Mouse (Mus musculus) CH12.LX (cell line): ENCODE measurements around the gene Olfr434. TPM values are rescaled to one million over a fixed set of nuclear protein-coding genes. Genes with fewer than 3 reads are reported as not detected.

Source experiments
- polyA plus RNA-seq: library from polyadenylated mRNA; unstranded; fragments of >175 nt; gene quantifications from 2 replicates; pipeline ENCODE4 v1.2.1, GENCODE M21; 2012; ENCODE audit warnings: low read depth; ENCODE audit not compliant: insufficient read length
- total RNA-seq, 2 experiments: library from RNA; depleted of rRNA; stranded (reverse); fragments of 300-350 nt in 1 of 2; fragments of >200 nt in 1 of 2; gene quantifications; 2 replicates each; pipeline ENCODE4 v1.2.3; 2012 to 2014

Gene Olfr434
- total and polyA plus RNA-seq, 3 experiments = not detected

Other genes with a start within 250 kb of the Olfr434 start
- gene Olfr441, start 106.7 kb upstream of the Olfr434 start, total RNA-seq (2012; rRNA removed) = not detected in 2 replicates
- gene Olfr441, start 106.7 kb upstream of the Olfr434 start, total RNA-seq (2014; rRNA removed) = not detected in 2 replicates
- not detected in 2 replicates for gene Olfr441, start 106.7 kb upstream of the Olfr434 start, polyA plus RNA-seq
- not detected in 2 replicates for gene Olfr237-ps1, start 66.5 kb upstream of the Olfr434 start, total RNA-seq (2012; rRNA removed)
- not detected in 2 replicates for gene Olfr237-ps1, start 66.5 kb upstream of the Olfr434 start, total RNA-seq (2014; rRNA removed)
- gene Olfr237-ps1, start 66.5 kb upstream of the Olfr434 start, polyA plus RNA-seq = not detected in 2 replicates
- gene Olfr437, start 49.7 kb upstream of the Olfr434 start, total RNA-seq (2012; rRNA removed) = not detected in 2 replicates
- not detected in 2 replicates for gene Olfr437, start 49.7 kb upstream of the Olfr434 start, total RNA-seq (2014; rRNA removed)
- not detected in 2 replicates for gene Olfr437, start 49.7 kb upstream of the Olfr434 start, polyA plus RNA-seq
- gene Olfr13, start 40.9 kb upstream of the Olfr434 start, total RNA-seq (2012; rRNA removed) = not detected in 2 replicates
- not detected in 2 replicates for gene Olfr13, start 40.9 kb upstream of the Olfr434 start, total RNA-seq (2014; rRNA removed)
- not detected in 2 replicates for gene Olfr13, start 40.9 kb upstream of the Olfr434 start, polyA plus RNA-seq
- gene Olfr435, start 15.9 kb upstream of the Olfr434 start, total RNA-seq (2012; rRNA removed) = not detected in 2 replicates
- gene Olfr435, start 15.9 kb upstream of the Olfr434 start, total RNA-seq (2014; rRNA removed) = not detected in 2 replicates
- not detected in 2 replicates for gene Olfr435, start 15.9 kb upstream of the Olfr434 start, polyA plus RNA-seq
- gene Olfr47, start 18.5 kb downstream of the Olfr434 start, total RNA-seq (2012; rRNA removed) = not detected in 2 replicates
- gene Olfr47, start 18.5 kb downstream of the Olfr434 start, total RNA-seq (2014; rRNA removed) = not detected in 2 replicates
- not detected in 2 replicates for gene Olfr47, start 18.5 kb downstream of the Olfr434 start, polyA plus RNA-seq
- not detected in 2 replicates for gene Arhgef5, start 52.6 kb downstream of the Olfr434 start, total RNA-seq (2012; rRNA removed)
- not detected in 2 replicates for gene Arhgef5, start 52.6 kb downstream of the Olfr434 start, total RNA-seq (2014; rRNA removed)
- gene Arhgef5, start 52.6 kb downstream of the Olfr434 start, polyA plus RNA-seq = not detected in 2 replicates
- gene Nobox, start 96.5 kb downstream of the Olfr434 start, total RNA-seq (2012; rRNA removed) = not detected in 2 replicates
- not detected in 2 replicates for gene Nobox, start 96.5 kb downstream of the Olfr434 start, total RNA-seq (2014; rRNA removed)
- not detected in 2 replicates for gene Nobox, start 96.5 kb downstream of the Olfr434 start, polyA plus RNA-seq